ENCODE assay signal across 8 mouse cellular contexts in genomic region chr19:6969291-6969664, GRCm38 (mm10). TPM values are rescaled to one million over a fixed set of nuclear protein-coding genes. Genes with fewer than 3 reads are reported as not detected.
DNase-seq lines count a peak whose midpoint lies in the region; ATAC-seq and TF ChIP-seq lines count a peak whose summit lies in the region.

No protein-coding gene starts in this region.

- H3K79me2 ChIP-seq in heart, adult 2 months (replicated peaks; ENCODE audit: control insufficient read depth, insufficient read depth, low read length), result no peaks in the 10 kb centered on the region; the same call in 1 of the 2 replicates
- H3K79me2 ChIP-seq in C2C12 (ENCODE audit: control insufficient read depth, insufficient read depth), result peaks cover 33% of the 10 kb centered on the region

- TF ChIP-seq CTCF in heart, adult 2 months (IDR thresholded peaks at IDR 0.05), result no peak
- no peak for TF ChIP-seq CTCF in C2C12 (IDR thresholded peaks at IDR 0.05; ENCODE audit: control insufficient read depth, insufficient read depth, insufficient read length)

- H3K4me1 ChIP-seq in heart, adult 2 months (ENCODE audit: control insufficient read depth, insufficient read depth, low read length), result peaks cover 2% of the 10 kb centered on the region
- peaks cover 21% of the 10 kb centered on the region for H3K4me1 ChIP-seq in forebrain, embryonic 15.5 days
- peaks cover 70% of the 10 kb centered on the region for H3K4me1 ChIP-seq in liver, embryonic 15.5 days (replicated peaks)

- no peak for ATAC-seq in forebrain, embryonic 15.5 days (replicated peaks)
- ATAC-seq in liver, embryonic 15.5 days (ENCODE audit: insufficient read depth), result no peak
- ATAC-seq in cerebellum, adult (ENCODE audit: insufficient number of reproducible peaks, low FRiP score, low TSS enrichment), result no peak

- intact Hi-C loops in heart, adult 2 months (cut with DNase I), result loop anchor here (1.0 kb wide), 1 partner anchor 45 kb away; no protein-coding TSS in a partner anchor
- intact Hi-C loops in left cerebral cortex, postnatal 4 days (cut with DNase I), result no loop called here

- peak overlapping the region; percentile 94 for H3K9ac ChIP-seq in heart, adult 2 months (ENCODE audit: low read depth, low read length)
- peak overlapping the region; percentile 22 for H3K9ac ChIP-seq in forebrain, embryonic 15.5 days (replicated peaks)
- peak overlapping the region; percentile 75 for H3K9ac ChIP-seq in liver, embryonic 15.5 days

- TF ChIP-seq EP300 in heart, adult 2 months (IDR thresholded peaks at IDR 0.05; ENCODE audit: insufficient read depth, low read depth, low read length), result 0 out of 2 replicates have a peak, but pooled peaks have one; percentile 4

- TF ChIP-seq POLR2A in heart, adult 2 months (IDR thresholded peaks at IDR 0.05; ENCODE audit: insufficient read depth, low read depth, low read length), result no peak

- no peak for DNase-seq in heart, adult 2 months
- DNase-seq in heart, adult 11 months, result no peak
- no peak for DNase-seq in left cerebral cortex, postnatal 4 days
- DNase-seq in right cerebral cortex, adult 2 months (ENCODE audit: low spot score in 2 of 2), result no peak

- peak overlapping the region; percentile 46 for H3K4me2 ChIP-seq in forebrain, embryonic 15.5 days (replicated peaks)
- peak overlapping the region; percentile 97 for H3K4me2 ChIP-seq in liver, embryonic 15.5 days

- H3K9me3 ChIP-seq in forebrain, embryonic 15.5 days, result no peaks in the 10 kb centered on the region
- no peaks in the 10 kb centered on the region for H3K9me3 ChIP-seq in liver, embryonic 15.5 days (replicated peaks)

- no peaks in the 10 kb centered on the region for H3K27me3 ChIP-seq in heart, adult 2 months (ENCODE audit: control insufficient read depth, insufficient read depth, low read length)
- no peaks in the 10 kb centered on the region for H3K27me3 ChIP-seq in C2C12 (ENCODE audit: control insufficient read depth, insufficient read depth, insufficient read length)
- peaks cover 12% of the 10 kb centered on the region for H3K27me3 ChIP-seq in forebrain, embryonic 15.5 days
- H3K27me3 ChIP-seq in liver, embryonic 15.5 days, result peaks cover 22% of the 10 kb centered on the region

- H3ac ChIP-seq in C2C12 (ENCODE audit: control insufficient read depth, insufficient read length, low read depth), result peak overlapping the region; percentile 72

- peaks cover 14% of the 10 kb centered on the region for H3K79me3 ChIP-seq in C2C12 (ENCODE audit: low read depth)

- H3K36me3 ChIP-seq in heart, adult 2 months (ENCODE audit: control insufficient read depth, insufficient read depth, low read length), result no peaks in the 10 kb centered on the region
- H3K36me3 ChIP-seq in C2C12 (ENCODE audit: control insufficient read depth, insufficient read depth), result peaks cover 16% of the 10 kb centered on the region
- H3K36me3 ChIP-seq in forebrain, embryonic 15.5 days, result no peaks in the 10 kb centered on the region
- peaks cover 15% of the 10 kb centered on the region; the same call in 1 of the 2 replicates for H3K36me3 ChIP-seq in liver, embryonic 15.5 days (replicated peaks)

- 3% methylated on average over 19 of the region's 20 CpGs for WGBS in heart, adult 2 months
- WGBS in forebrain, embryonic 15.5 days, result 1% methylated on average over 20 of the region's 20 CpGs
- under 1% methylated on average over 20 of the region's 20 CpGs for WGBS in liver, embryonic 15.5 days (ENCODE audit: insufficient replicate concordance)

- H3K27ac ChIP-seq in heart, adult 2 months, result peak overlapping the region; percentile 92
- H3K27ac ChIP-seq in forebrain, embryonic 15.5 days (replicated peaks), result no peak overlapping the region
- 0 out of 2 replicates have a peak overlapping the region, but pooled peaks have one; percentile 24 for H3K27ac ChIP-seq in liver, embryonic 15.5 days (replicated peaks)

- H3K4me3 ChIP-seq in heart, adult 2 months, result peak overlapping the region; percentile 62
- peak overlapping the region; percentile 57 for H3K4me3 ChIP-seq in C2C12 (ENCODE audit: insufficient read depth, poor library complexity, severe bottlenecking)
- peak overlapping the region; percentile 41 for H3K4me3 ChIP-seq in forebrain, embryonic 15.5 days
- peak overlapping the region; percentile 66 for H3K4me3 ChIP-seq in liver, embryonic 15.5 days (replicated peaks)

TF ChIP-seq in C2C12, 6 proteins besides CTCF, POLR2A, EP300 and RAD21:
- TF ChIP-seq MAX (IDR thresholded peaks at IDR 0.05), result peak; percentile 31
- no peak for TF ChIP-seq USF1 (IDR thresholded peaks at IDR 0.05; ENCODE audit: low read depth)

RNA-seq across cellular contexts. Expression of gene Ppp1r14b, which starts 5.5 kb away (rescaled TPM):
- 10 to 100 TPM; 85.8 to 91.0 TPM for total RNA-seq in heart, adult 2 months (2021)
- 42.3 and 56.8 TPM in 2 replicates for polyA plus RNA-seq in heart, adult 2 months (2012; rRNA removed)
- 1,811 TPM for polyA plus RNA-seq in C2C12 (2012; fragmentation: generic; extraction: Trizol)
- polyA plus RNA-seq in forebrain, embryonic 15.5 days (2015; fragmentation: Nextera tagmentation; extraction: Ambion mirVana), result 263 and 289 TPM in 2 replicates
- polyA plus RNA-seq in liver, embryonic 15.5 days (2015; fragmentation: Nextera tagmentation; extraction: Ambion mirVana), result 51.4 and 55.8 TPM in 2 replicates
- 100 to 1,000 TPM; 335 to 369 TPM for total RNA-seq in left cerebral cortex, postnatal 4 days (2021)

RNA-seq across cellular contexts. Expression of gene Plcb3, which starts 7.0 kb away (rescaled TPM):
- 10 to 100 TPM; 14.6 to 15.2 TPM for total RNA-seq in heart, adult 2 months (2021)
- polyA plus RNA-seq in heart, adult 2 months (2012; rRNA removed), result 27.5 and 33.7 TPM in 2 replicates
- polyA plus RNA-seq in C2C12 (2012; fragmentation: generic; extraction: Trizol), result 51.7 TPM
- polyA plus RNA-seq in forebrain, embryonic 15.5 days (2015; fragmentation: Nextera tagmentation; extraction: Ambion mirVana), result 11.2 and 11.5 TPM in 2 replicates
- polyA plus RNA-seq in liver, embryonic 15.5 days (2015; fragmentation: Nextera tagmentation; extraction: Ambion mirVana), result 5.9 and 6.8 TPM in 2 replicates
- total RNA-seq in left cerebral cortex, postnatal 4 days (2021), result 10 to 100 TPM; 13.7 to 15.1 TPM

RNA-seq across cellular contexts. Expression of gene Fkbp2, which starts 11.0 kb away (rescaled TPM):
- total RNA-seq in heart, adult 2 months (2021), result 10 to 100 TPM; 23.2 to 24.7 TPM
- 21.1 and 27.6 TPM in 2 replicates for polyA plus RNA-seq in heart, adult 2 months (2012; rRNA removed)
- polyA plus RNA-seq in C2C12 (2012; fragmentation: generic; extraction: Trizol), result 148 TPM
- polyA plus RNA-seq in forebrain, embryonic 15.5 days (2015; fragmentation: Nextera tagmentation; extraction: Ambion mirVana), result 83.7 and 90.9 TPM in 2 replicates
- 88.3 and 101 TPM in 2 replicates for polyA plus RNA-seq in liver, embryonic 15.5 days (2015; fragmentation: Nextera tagmentation; extraction: Ambion mirVana)
- total RNA-seq in left cerebral cortex, postnatal 4 days (2021), result 10 to 100 TPM; 43.7 to 44.4 TPM

RNA-seq across cellular contexts. Expression of gene Vegfb, which starts 18.2 kb away (rescaled TPM):
- total RNA-seq in heart, adult 2 months (2021), result 100 to 1,000 TPM; 413 to 501 TPM
- polyA plus RNA-seq in heart, adult 2 months (2012; rRNA removed), result 257 and 355 TPM in 2 replicates
- polyA plus RNA-seq in C2C12 (2012; fragmentation: generic; extraction: Trizol), result 37.7 TPM
- 41.0 and 46.7 TPM in 2 replicates for polyA plus RNA-seq in forebrain, embryonic 15.5 days (2015; fragmentation: Nextera tagmentation; extraction: Ambion mirVana)
- polyA plus RNA-seq in liver, embryonic 15.5 days (2015; fragmentation: Nextera tagmentation; extraction: Ambion mirVana), result 15.5 and 15.6 TPM in 2 replicates
- total RNA-seq in left cerebral cortex, postnatal 4 days (2021), result 10 to 100 TPM; 74.4 to 80.7 TPM

RNA-seq across cellular contexts. Expression of gene Dnajc4, which starts 23.1 kb away (rescaled TPM):
- 10 to 100 TPM; 45.6 to 57.4 TPM for total RNA-seq in heart, adult 2 months (2021)
- 57.6 and 68.4 TPM in 2 replicates for polyA plus RNA-seq in heart, adult 2 months (2012; rRNA removed)
- polyA plus RNA-seq in C2C12 (2012; fragmentation: generic; extraction: Trizol), result 12.2 TPM
- polyA plus RNA-seq in forebrain, embryonic 15.5 days (2015; fragmentation: Nextera tagmentation; extraction: Ambion mirVana), result 20.3 and 22.8 TPM in 2 replicates
- polyA plus RNA-seq in liver, embryonic 15.5 days (2015; fragmentation: Nextera tagmentation; extraction: Ambion mirVana), result 10.2 and 10.9 TPM in 2 replicates
- total RNA-seq in left cerebral cortex, postnatal 4 days (2021), result 10 to 100 TPM; 14.0 to 17.7 TPM

Comparison
In these comparisons a context has a peak if more than half of its experiments do, and no peak if none do; other contexts are left out.
1. H3K9ac ChIP-seq: peak in every context shown above with its lines; median percentile 94 in heart, adult 2 months; 75 in liver, embryonic 15.5 days; 22 in forebrain, embryonic 15.5 days.